Mouse (Mus musculus): ENCODE measurements around the gene Rassf1. TPM values are rescaled to one million over a fixed set of nuclear protein-coding genes. Genes with fewer than 3 reads are reported as not detected.

Gene Rassf1
- total RNA-seq, 2 experiments from 2014 or later = 11.1 to 11.6 TPM

Other genes starting within 250 kb of the Rassf1 start
- gene Hemk1, start 213.2 kb upstream of the Rassf1 start, total RNA-seq (2021) = 10 to 100 TPM; 12.0 to 13.2 TPM
- gene 6430571L13Rik, start 211.0 kb upstream of the Rassf1 start, total RNA-seq (2021) = 10 to 100 TPM; 41.9 to 49.8 TPM
- 1 to 10 TPM in 1 of 2 experiments, under 1 TPM in 1; 0.78 to 1.0 TPM for gene Cacna2d2, start 151.9 kb upstream of the Rassf1 start, total RNA-seq (2021)
- 10 to 100 TPM; 18.4 to 19.9 TPM for gene Tmem115, start 17.6 kb upstream of the Rassf1 start, total RNA-seq (2021)
- 1 to 10 TPM; 2.2 to 2.5 TPM for gene Cyb561d2, start 9.4 kb upstream of the Rassf1 start, total RNA-seq (2021)
- gene Nprl2, start 9.3 kb upstream of the Rassf1 start, total RNA-seq (2021) = 1 to 10 TPM; 7.5 to 7.7 TPM
- gene Zmynd10, start 4.3 kb upstream of the Rassf1 start, total RNA-seq (2021) = not detected
- gene Tusc2, start 11.7 kb downstream of the Rassf1 start, total RNA-seq (2021) = 10 to 100 TPM; 21.8 to 23.1 TPM
- 10 to 100 TPM; 12.7 to 14.5 TPM for gene Hyal2, start 16.4 kb downstream of the Rassf1 start, total RNA-seq (2021)
- gene Hyal1, start 25.4 kb downstream of the Rassf1 start, total RNA-seq (2021) = 1 to 10 TPM; 2.6 to 2.7 TPM
- gene Naa80, start 27.3 kb downstream of the Rassf1 start, total RNA-seq (2021) = 10 to 100 TPM; 12.0 TPM
- under 1 TPM; 0.23 to 0.49 TPM for gene Hyal3, start 29.3 kb downstream of the Rassf1 start, total RNA-seq (2021)
- 10 to 100 TPM; 33.5 to 42.7 TPM for gene Ifrd2, start 36.1 kb downstream of the Rassf1 start, total RNA-seq (2021)
- gene Sema3b, start 57.7 kb downstream of the Rassf1 start, total RNA-seq (2021) = 10 to 100 TPM; 27.6 to 35.2 TPM
- gene Gnai2, start 83.8 kb downstream of the Rassf1 start, total RNA-seq (2021) = 100 to 1,000 TPM; 139 to 152 TPM
- gene Slc38a3, start 118.0 kb downstream of the Rassf1 start, total RNA-seq (2021) = 10 to 100 TPM; 29.8 to 57.1 TPM
- gene Gnat1, start 128.2 kb downstream of the Rassf1 start, total RNA-seq (2021) = not detected
- 10 to 100 TPM in 1 of 2 experiments, 1 to 10 TPM in 1; 8.4 to 10.6 TPM for gene Sema3f, start 158.9 kb downstream of the Rassf1 start, total RNA-seq (2021)
- 10 to 100 TPM; 30.9 to 40.5 TPM for gene Rbm5, start 219.4 kb downstream of the Rassf1 start, total RNA-seq (2021)